ENCODE assay signal across 23 mouse cellular contexts in the genomic region with DNA sequence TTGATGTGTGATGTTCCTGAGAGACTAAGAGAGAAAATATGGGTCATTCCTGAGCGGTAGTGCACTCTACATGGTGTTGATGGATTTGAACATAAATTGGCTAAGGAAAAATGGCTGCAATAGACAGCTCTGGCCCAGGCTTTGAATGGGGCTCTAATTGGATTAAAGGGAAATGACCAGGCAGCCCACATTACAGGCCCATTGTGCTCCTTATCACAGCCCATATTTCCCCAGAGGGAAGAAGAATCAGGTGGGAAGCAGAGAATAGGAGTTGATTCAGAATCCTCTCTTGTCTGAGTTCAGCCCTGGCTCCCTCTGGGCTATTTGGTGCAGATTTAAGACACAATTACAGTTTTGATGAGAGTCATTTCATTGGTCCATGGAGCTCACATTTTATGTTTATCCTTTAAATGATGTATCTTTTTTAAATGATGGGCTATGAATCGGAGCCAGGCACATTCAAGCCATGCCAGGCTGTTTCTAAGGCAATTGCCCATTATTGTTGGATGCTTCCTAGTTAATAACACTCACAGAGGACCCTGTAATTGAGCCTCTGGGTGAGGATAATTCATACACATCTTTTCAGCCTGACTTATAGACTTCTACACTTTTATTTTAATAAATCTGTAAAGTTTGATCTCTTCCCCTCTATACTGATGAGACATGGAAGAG.
A peak's percentile ranks its signal among the peaks of the same experiment; 100 is the strongest.
DNase-seq lines count a peak whose midpoint lies in the region; ATAC-seq and TF ChIP-seq lines count a peak whose summit lies in the region.
"Had no signal": no experiment of that assay in that cellular context is flagged by ENCODE, and none has a peak within 500 bp of the region (broad histone marks: within the 10 kb centered on the region; RNA-seq: fewer than 3 reads in every experiment).

No protein-coding gene starts in this region.

- H3K9ac ChIP-seq in hindbrain, embryonic 12.5 days = no peak overlapping the region
- no peak overlapping the region for H3K9ac ChIP-seq in hindbrain, embryonic 16.5 days (ENCODE audit: low read depth, low read length)
- H3K9ac ChIP-seq in midbrain, embryonic 14.5 days (replicated peaks; ENCODE audit: low read length) = no peak overlapping the region
- H3K9ac ChIP-seq: liver, postnatal 0 days had no signal

- TF ChIP-seq CTCF in brain, embryonic 14.5 days (IDR thresholded peaks at IDR 0.05; ENCODE audit: borderline replicate concordance, extremely low read depth, insufficient read depth, insufficient read length) = no peak

- no peaks in the 10 kb centered on the region for H3K36me3 ChIP-seq in hindbrain, embryonic 12.5 days
- no peaks in the 10 kb centered on the region for H3K36me3 ChIP-seq in hindbrain, embryonic 16.5 days (ENCODE audit: control insufficient read depth, insufficient read depth, low read length)
- no peaks in the 10 kb centered on the region for H3K36me3 ChIP-seq in midbrain, embryonic 14.5 days (ENCODE audit: control insufficient read depth, insufficient read depth, low read length)

- ATAC-seq in hindbrain, embryonic 12.5 days (ENCODE audit: low FRiP score) = peak; percentile 76
- no peak for ATAC-seq in hindbrain, embryonic 16.5 days
- ATAC-seq in midbrain, embryonic 14.5 days (ENCODE audit: low FRiP score, low TSS enrichment) = no peak; the same call in 1 of the 2 replicates
- no peak for ATAC-seq in erythroid progenitor cell, adult 5-6 weeks (replicated peaks; ENCODE audit: low FRiP score, poor library complexity, severe bottlenecking)
- ATAC-seq: forebrain, embryonic 14.5 days; inflammation-experienced regulatory T-cells, adult 6 months; liver, postnatal 0 days had no signal

- H3K27me3 ChIP-seq in hindbrain, embryonic 12.5 days = no peaks in the 10 kb centered on the region
- no peaks in the 10 kb centered on the region for H3K27me3 ChIP-seq in hindbrain, embryonic 16.5 days (replicated peaks; ENCODE audit: control insufficient read depth, insufficient read depth, low read length)
- H3K27me3 ChIP-seq in midbrain, embryonic 14.5 days (ENCODE audit: control insufficient read depth, insufficient read depth, low read length) = no peaks in the 10 kb centered on the region

- no peak for TF ChIP-seq POLR2A in brain, embryonic 14.5 days (IDR thresholded peaks at IDR 0.05; ENCODE audit: borderline replicate concordance, extremely low read depth, insufficient read depth, insufficient read length, poor library complexity, severe bottlenecking)

- no peak overlapping the region for H3K4me3 ChIP-seq in hindbrain, embryonic 12.5 days
- H3K4me3 ChIP-seq in hindbrain, embryonic 16.5 days (ENCODE audit: low read length) = no peak overlapping the region
- H3K4me3 ChIP-seq in midbrain, embryonic 14.5 days (replicated peaks; ENCODE audit: low read depth, low read length) = no peak overlapping the region

- 51% methylated on average over 2 of the region's 2 CpGs for WGBS in hindbrain, embryonic 12.5 days
- WGBS in hindbrain, embryonic 16.5 days = 48% methylated on average over 2 of the region's 2 CpGs
- 39% methylated on average over 2 of the region's 2 CpGs for WGBS in midbrain, embryonic 14.5 days

- no peaks in the 10 kb centered on the region for H3K9me3 ChIP-seq in hindbrain, embryonic 12.5 days (replicated peaks)
- H3K9me3 ChIP-seq in hindbrain, embryonic 16.5 days (ENCODE audit: control insufficient read depth, low read length) = no peaks in the 10 kb centered on the region
- H3K9me3 ChIP-seq in midbrain, embryonic 14.5 days (ENCODE audit: control insufficient read depth, low read length) = no peaks in the 10 kb centered on the region

- 0 out of 2 replicates have a peak, but pooled peaks cover 3% of the 10 kb centered on the region for H3K4me1 ChIP-seq in hindbrain, embryonic 12.5 days
- H3K4me1 ChIP-seq in hindbrain, embryonic 16.5 days (ENCODE audit: control insufficient read depth, insufficient read depth, low read depth, low read length) = no peaks in the 10 kb centered on the region
- H3K4me1 ChIP-seq in midbrain, embryonic 14.5 days (ENCODE audit: control insufficient read depth, insufficient read depth, low read length) = 0 out of 2 replicates have a peak, but pooled peaks cover 4% of the 10 kb centered on the region

- peak; percentile 10 for DNase-seq in embryo, embryonic 10.5 days (ENCODE audit: low spot score)
- no peak for DNase-seq in embryo, embryonic 9.5 days (ENCODE audit: extremely low spot score)
- peak; percentile 55 for DNase-seq in brain, embryonic 14.5 days (ENCODE audit: low read depth)
- DNase-seq in midbrain, embryonic 14.5 days = peak; percentile 26
- no peak for DNase-seq in layer of hippocampus, adult 11-12 months (ENCODE audit: low spot score)
- DNase-seq: adrenal gland, postnatal 10 days; cerebellum, adult 8-10 months; cerebellum, postnatal 36 days; gastrocnemius, postnatal 36 days; heart, postnatal 36 days; kidney, adult 18-20 months; kidney, postnatal 4 days; liver, postnatal 0 days; lung, postnatal 10 days; right cerebral cortex, postnatal 14 days; thymus, adult 2 months; thymus, postnatal 4 days had no signal

- H3K4me2 ChIP-seq in hindbrain, embryonic 12.5 days (replicated peaks) = no peak overlapping the region
- no peak overlapping the region for H3K4me2 ChIP-seq in hindbrain, embryonic 16.5 days (ENCODE audit: low read length)
- no peak overlapping the region for H3K4me2 ChIP-seq in midbrain, embryonic 14.5 days (ENCODE audit: low read length)

- no peak overlapping the region for H3K27ac ChIP-seq in hindbrain, embryonic 12.5 days
- H3K27ac ChIP-seq in hindbrain, embryonic 16.5 days (ENCODE audit: low read depth, low read length) = no peak overlapping the region
- H3K27ac ChIP-seq in midbrain, embryonic 14.5 days (replicated peaks; ENCODE audit: low read depth, low read length) = 0 out of 2 replicates have a peak overlapping the region, but pooled peaks have one; percentile 37
- H3K27ac ChIP-seq: stomach, postnatal 0 days had no signal

Comparison
In these comparisons a context has a peak if more than half of its experiments do, and no peak if none do; other contexts are left out.
1. DNase-seq: peak in embryo, embryonic 10.5 days (single experiment), brain, embryonic 14.5 days (single experiment) and midbrain, embryonic 14.5 days (single experiment); none in embryo, embryonic 9.5 days (single experiment) and layer of hippocampus, adult 11-12 months (single experiment).